Mouse (Mus musculus) kidney, embryonic 16.5 days (tissue): ENCODE results near the gene Synrg. TPM values are rescaled to one million over a fixed set of nuclear protein-coding genes. Genes with fewer than 3 reads are reported as not detected.

Source experiments
- ATAC-seq: fragments of 200-750 bp; cut with Nextera tagmentation; 2 replicates; pipeline ENCODE4 v1.8.0; 2017; ENCODE audit warnings: moderate TSS enrichment; ENCODE audit not compliant: low FRiP score, low TSS enrichment
- H3K27ac ChIP-seq: fragments of 300-500 bp; sonication (generic); 2 replicates; pipeline ENCODE4 v1.5.1; 2014; ENCODE audit warnings: low read length
- H3K27me3 ChIP-seq: fragments of 300-500 bp; sonication (generic); 2 replicates; pipeline ENCODE4 v1.6.1; 2014; ENCODE audit warnings: low read length, control low read depth, mixed read lengths; ENCODE audit not compliant: insufficient read depth
- H3K36me3 ChIP-seq: fragments of 300-500 bp; sonication (generic); 2 replicates; pipeline ENCODE4 v1.6.1; 2014; ENCODE audit warnings: low read length, control low read depth, mixed read lengths; ENCODE audit not compliant: insufficient read depth
- H3K4me1 ChIP-seq: fragments of 300-500 bp; sonication (generic); 2 replicates; pipeline ENCODE4 v1.6.1; 2014; ENCODE audit warnings: low read length, control low read depth, mixed read lengths; ENCODE audit not compliant: insufficient read depth
- H3K4me2 ChIP-seq: fragments of 300-500 bp; sonication (generic); replicated peaks from 2 replicates; pipeline ENCODE4 v1.6.1; 2014; ENCODE audit warnings: low read depth, low read length
- H3K4me3 ChIP-seq: fragments of 300-500 bp; sonication (generic); 2 replicates; pipeline ENCODE4 v1.5.1; 2014; ENCODE audit warnings: mild to moderate bottlenecking, low read length
- H3K9ac ChIP-seq: fragments of 300-500 bp; sonication (generic); replicated peaks from 2 replicates; pipeline ENCODE4 v1.6.1; 2014; ENCODE audit warnings: low read length
- H3K9me3 ChIP-seq: fragments of 300-500 bp; sonication (generic); 2 replicates; pipeline ENCODE4 v1.6.1; 2016; ENCODE audit warnings: low read length, control low read depth
- WGBS: fragments of 180-500 bp; shearing (Covaris S2); extraction: QIAGEN DNeasy Blood & Tissue Kit; methylation state at CpG from one replicate; pipeline ENCODE4 v1.1.7; 2014; 5-methylcytosine and 5-hydroxymethylcytosine counted together
- polyA plus RNA-seq: library from polyadenylated mRNA; unstranded; fragments of >200 nt; fragmentation: Nextera tagmentation; extraction: Ambion mirVana; gene quantifications from 2 replicates; pipeline ENCODE4 v1.2.1, GENCODE M21; 2015

The Synrg gene
- polyA plus RNA-seq, 1 experiment from 2014 or later: 10.5 TPM

DNA sequence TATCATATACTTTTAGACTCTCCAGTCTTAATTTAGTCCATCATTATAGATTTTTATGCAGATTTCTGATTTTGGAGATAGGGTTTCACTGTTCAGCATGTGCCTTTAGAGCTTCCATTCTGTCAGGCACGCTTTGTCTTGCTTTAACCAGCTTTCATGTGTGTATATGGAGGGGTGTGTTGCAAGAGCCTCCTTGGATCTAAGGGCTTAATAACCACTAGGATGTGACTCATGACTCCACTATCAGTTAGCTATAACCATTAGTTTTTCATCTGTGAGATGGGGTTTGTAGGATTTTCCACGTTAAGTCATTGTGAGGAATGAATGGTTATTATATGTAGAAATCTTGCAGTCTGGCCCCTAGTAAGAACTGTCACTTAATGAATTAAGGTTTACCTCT, 7.4 kb upstream of the Synrg start:
- H3K4me3 ChIP-seq: no peak overlapping the region
- no peaks in the 10 kb centered on the region for H3K9me3 ChIP-seq
- no peak overlapping the region for H3K9ac ChIP-seq
- H3K36me3 ChIP-seq: peaks cover 74% of the 10 kb centered on the region
- no peaks in the 10 kb centered on the region for H3K4me1 ChIP-seq
- 96% methylated on average over 2 of the region's 2 CpGs for WGBS
- no peak overlapping the region for H3K4me2 ChIP-seq
- ATAC-seq: no peak
- H3K27ac ChIP-seq: no peak overlapping the region
- H3K27me3 ChIP-seq: no peaks in the 10 kb centered on the region

- Histone ChIP-seq H3K9ac (no peak overlapping the region), H3K4me2 (no peak overlapping the region), H3K4me3 (no peak overlapping the region), H3K27ac (no peak overlapping the region), H3K4me1 (peaks cover 16% of the 10 kb centered on the region), H3K36me3 (peaks cover 46% of the 10 kb centered on the region), H3K27me3 (no peaks in the 10 kb centered on the region), H3K9me3 (no peaks in the 10 kb centered on the region)
- 86% methylated on average over 3 of the region's 3 CpGs for WGBS
- ATAC-seq: no peak
Observed at GRCm38 (mm10) chr11:83961983-83962382, 2.2 kb upstream of the Synrg start.

GRCm38 (mm10) chr11:83967436-83968204, 3.4 kb downstream of the Synrg start:
- ATAC-seq: no peak
- H3K36me3 ChIP-seq: peaks cover 2% of the 10 kb centered on the region; the same call in 1 of the 2 replicates

DNA sequence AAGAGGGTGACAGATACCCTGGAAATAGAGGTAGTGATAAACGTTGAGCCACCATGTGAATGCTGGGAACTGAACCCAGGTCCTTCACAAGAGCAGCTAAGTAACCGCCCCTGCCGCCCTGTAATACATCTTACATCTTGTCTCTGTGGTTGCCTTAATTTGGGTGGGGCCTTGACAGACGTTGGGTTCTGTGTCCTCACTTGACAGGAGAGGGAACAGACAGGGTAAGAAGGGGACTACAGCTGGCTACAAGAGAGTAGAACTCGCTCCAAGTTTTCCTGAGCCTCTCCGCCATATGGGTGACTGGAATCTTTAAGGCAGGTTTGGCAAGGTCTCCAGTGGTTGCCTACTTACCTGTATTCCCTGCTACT, 4.0 kb downstream of the Synrg start:
- H3K27ac ChIP-seq: no peak overlapping the region
- WGBS: 75% methylated on average over 6 of the region's 6 CpGs
- no peak overlapping the region for H3K4me2 ChIP-seq
- peaks cover 16% of the 10 kb centered on the region for H3K4me1 ChIP-seq
- no peak overlapping the region for H3K4me3 ChIP-seq
- no peaks in the 10 kb centered on the region for H3K27me3 ChIP-seq
- ATAC-seq: no peak
- no peak overlapping the region for H3K9ac ChIP-seq
- no peaks in the 10 kb centered on the region for H3K9me3 ChIP-seq
- 0 out of 2 replicates have a peak, but pooled peaks cover 2% of the 10 kb centered on the region for H3K36me3 ChIP-seq

More at GRCm38 (mm10) chr11:83967436-83968204, 3.4 kb downstream of the Synrg start:
- Histone ChIP-seq H3K9me3 (no peaks in the 10 kb centered on the region), H3K27me3 (no peaks in the 10 kb centered on the region), H3K27ac (no peak overlapping the region), H3K4me1 (peaks cover 16% of the 10 kb centered on the region), H3K4me2 (no peak overlapping the region), H3K9ac (no peak overlapping the region), H3K4me3 (no peak overlapping the region)
- 59% methylated on average over 8 of the region's 8 CpGs for WGBS

- WGBS: 92% methylated on average over 3 of the region's 3 CpGs
- Histone ChIP-seq H3K4me3 (no peak overlapping the region), H3K27ac (no peak overlapping the region), H3K9me3 (no peaks in the 10 kb centered on the region), H3K4me1 (peaks cover 13% of the 10 kb centered on the region), H3K36me3 (0 out of 2 replicates have a peak, but pooled peaks cover 2% of the 10 kb centered on the region), H3K4me2 (no peak overlapping the region), H3K9ac (no peak overlapping the region), H3K27me3 (no peaks in the 10 kb centered on the region)
- no peak for ATAC-seq
Observed at GRCm38 (mm10) chr11:83969040-83969439, 4.8 kb downstream of the Synrg start.

DNA sequence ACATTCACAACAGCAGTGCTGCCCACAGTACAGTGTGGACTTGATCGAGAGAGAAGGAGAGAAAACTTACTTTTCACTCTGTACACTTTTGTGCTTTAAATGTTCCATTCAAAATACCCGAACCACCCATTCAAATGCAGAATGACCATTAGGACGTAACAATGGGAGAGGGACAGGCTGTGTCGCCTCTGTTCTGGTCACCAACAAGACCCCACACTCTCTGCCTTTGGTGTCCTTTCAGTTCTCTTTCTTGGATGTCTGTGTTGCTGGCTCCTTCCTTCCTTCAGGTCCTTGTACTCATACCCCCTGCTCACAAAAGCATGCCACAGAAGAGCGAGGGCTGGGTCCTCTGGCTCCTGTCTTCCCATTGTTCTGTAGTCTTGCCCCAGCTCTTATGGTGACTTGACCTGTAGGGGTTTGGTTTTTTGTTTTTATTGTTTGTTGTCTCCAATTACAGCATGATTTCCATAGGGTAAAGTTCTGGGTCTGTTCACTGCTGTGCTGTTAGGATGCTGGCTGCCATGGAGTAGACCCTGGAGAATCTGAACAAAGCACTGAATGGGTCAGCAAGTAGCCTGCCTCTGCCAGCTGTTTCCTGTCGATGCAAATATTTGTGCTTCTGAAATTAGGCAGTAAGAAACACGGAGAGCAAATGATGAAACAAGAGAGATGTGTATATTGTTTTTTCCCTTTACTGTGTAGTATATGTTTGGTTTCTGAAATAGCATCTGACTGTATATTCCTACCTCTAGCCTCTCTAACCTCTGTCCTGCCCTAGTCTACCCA, 10.5 kb downstream of the Synrg start:
- no peak overlapping the region for H3K4me2 ChIP-seq
- WGBS: 66% methylated on average over 7 of the region's 7 CpGs
- ATAC-seq: no peak

DNA sequence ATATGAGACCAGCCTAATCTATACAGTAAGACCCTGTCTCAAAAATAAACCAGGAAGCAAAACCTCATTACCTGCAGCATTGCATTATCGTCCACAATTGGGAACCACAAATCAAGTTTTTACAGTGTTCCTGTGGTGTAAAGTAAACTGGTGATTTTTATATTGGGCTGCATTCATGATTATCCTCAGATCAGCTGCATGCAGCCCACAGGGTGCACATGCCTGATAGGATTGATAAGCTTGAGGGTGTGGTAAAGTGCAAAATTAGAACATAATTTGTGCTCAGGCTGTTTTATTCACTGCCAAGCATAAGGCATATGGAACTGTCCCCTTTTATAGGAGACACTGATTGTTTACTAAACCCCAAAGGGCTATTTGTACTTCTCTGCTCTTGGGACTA, 11.3 kb downstream of the Synrg start:
- no peak overlapping the region for H3K4me3 ChIP-seq
- H3K36me3 ChIP-seq: peaks cover 26% of the 10 kb centered on the region; the same call in 1 of the 2 replicates
- H3K4me1 ChIP-seq: peaks cover 11% of the 10 kb centered on the region; the same call in 1 of the 2 replicates
- no peaks in the 10 kb centered on the region for H3K9me3 ChIP-seq
- WGBS: 48% methylated on average over 1 of the region's 1 CpGs
- H3K27ac ChIP-seq: no peak overlapping the region
- ATAC-seq: no peak
- no peaks in the 10 kb centered on the region for H3K27me3 ChIP-seq
- no peak overlapping the region for H3K9ac ChIP-seq
- no peak overlapping the region for H3K4me2 ChIP-seq

More for the DNA sequence above, 10.5 kb downstream of the Synrg start:
- Histone ChIP-seq H3K4me1 (peaks cover 11% of the 10 kb centered on the region; the same call in 1 of the 2 replicates), H3K9ac (no peak overlapping the region), H3K27ac (no peak overlapping the region), H3K9me3 (no peaks in the 10 kb centered on the region), H3K36me3 (peaks cover 20% of the 10 kb centered on the region; the same call in 1 of the 2 replicates), H3K27me3 (no peaks in the 10 kb centered on the region), H3K4me3 (no peak overlapping the region)

DNA sequence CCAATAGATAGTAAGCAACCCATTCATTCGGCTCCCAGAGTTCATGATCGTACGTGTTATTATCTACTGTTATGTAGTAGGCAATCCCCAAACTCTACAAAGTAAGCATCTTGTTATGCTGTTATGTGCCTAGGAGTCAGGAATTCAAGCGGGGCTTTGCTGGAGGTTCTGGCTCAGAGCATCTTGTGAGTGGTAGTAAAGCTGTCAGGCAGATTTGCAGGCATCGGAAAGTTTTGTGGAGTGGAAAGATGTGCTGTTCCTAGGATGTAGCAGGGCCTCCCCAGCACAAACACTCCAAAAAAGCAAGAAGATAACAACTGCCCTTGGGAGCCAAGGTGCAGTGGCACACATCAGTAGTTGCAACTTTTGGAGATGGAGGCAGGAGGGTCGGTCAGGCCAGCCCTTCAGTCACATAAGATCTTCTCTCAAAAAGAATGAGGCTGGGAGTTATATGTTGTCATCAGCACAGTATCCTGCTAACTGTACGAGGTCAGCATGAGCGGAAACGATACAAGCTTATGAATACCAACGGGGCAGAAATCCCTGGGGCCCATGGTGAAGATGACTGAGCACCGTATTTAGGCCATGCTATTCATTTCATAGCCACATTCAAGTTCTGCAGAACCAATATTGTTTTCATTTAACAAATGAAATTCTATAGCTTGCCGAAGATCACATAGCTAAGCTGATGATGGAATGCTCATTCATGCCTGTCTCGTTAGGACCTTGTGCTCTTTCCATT, 12.2 kb downstream of the Synrg start:
- H3K9ac ChIP-seq: no peak overlapping the region
- no peak overlapping the region for H3K4me3 ChIP-seq
- ATAC-seq: peak; percentile 23; the same call in 1 of the 2 replicates
- H3K27me3 ChIP-seq: no peaks in the 10 kb centered on the region
- no peak overlapping the region for H3K4me2 ChIP-seq
- H3K27ac ChIP-seq: peak overlapping the region; percentile 22; the same call in 1 of the 2 replicates
- peaks cover 11% of the 10 kb centered on the region; the same call in 1 of the 2 replicates for H3K4me1 ChIP-seq
- WGBS: 45% methylated on average over 13 of the region's 13 CpGs
- no peaks in the 10 kb centered on the region for H3K9me3 ChIP-seq
- peaks cover 27% of the 10 kb centered on the region; the same call in 1 of the 2 replicates for H3K36me3 ChIP-seq

- H3K9me3 ChIP-seq: no peaks in the 10 kb centered on the region
- ATAC-seq: no peak
- no peaks in the 10 kb centered on the region for H3K27me3 ChIP-seq
- peaks cover 11% of the 10 kb centered on the region; the same call in 1 of the 2 replicates for H3K4me1 ChIP-seq
- 94% methylated on average over 2 of the region's 2 CpGs for WGBS
- H3K9ac ChIP-seq: no peak overlapping the region
- no peak overlapping the region for H3K27ac ChIP-seq
- H3K4me2 ChIP-seq: no peak overlapping the region
- H3K36me3 ChIP-seq: peaks cover 36% of the 10 kb centered on the region
- no peak overlapping the region for H3K4me3 ChIP-seq
Observed at GRCm38 (mm10) chr11:83977810-83978209, 13.6 kb downstream of the Synrg start.
